Mouse (Mus musculus): ENCODE measurements around the gene Fam234b. TPM values are rescaled to one million over a fixed set of nuclear protein-coding genes. Genes with fewer than 3 reads are reported as not detected.

The Fam234b gene
- polyA plus RNA-seq, 1 experiment from 2014 or later = 42.4 TPM

DNA sequence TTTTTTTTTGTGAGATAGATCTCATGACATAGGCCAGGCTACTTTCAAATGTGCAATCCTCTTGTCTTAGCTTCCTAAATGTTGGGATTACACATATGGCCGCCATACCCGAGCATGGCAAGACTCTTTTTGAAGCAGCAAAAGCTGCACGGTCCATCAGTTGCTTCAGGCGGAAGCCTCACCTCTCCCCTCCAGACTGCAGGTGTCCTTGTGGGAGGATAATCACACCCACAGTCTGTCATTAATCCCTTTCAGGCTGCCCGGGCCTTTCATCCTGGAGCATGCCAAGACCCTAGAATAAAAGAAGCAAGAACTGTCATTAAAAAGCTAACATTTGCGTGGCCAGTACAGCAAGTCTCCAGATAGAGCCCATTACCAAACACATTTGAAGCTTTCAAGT is 71.8 kb downstream of the Fam234b start:
- Histone ChIP-seq H3K4me1 (replicated peaks; ENCODE audit: control insufficient read depth, insufficient read depth, low read length) (no peaks in the 10 kb centered on the region), H3K9ac (ENCODE audit: low read length) (no peak overlapping the region), H3K4me2 (ENCODE audit: low read length) (no peak overlapping the region), H3K36me3 (ENCODE audit: control insufficient read depth, insufficient read depth, low read length) (no peaks in the 10 kb centered on the region), H3K9me3 (ENCODE audit: control insufficient read depth, low read length) (no peaks in the 10 kb centered on the region), H3K27me3 (replicated peaks; ENCODE audit: control insufficient read depth, insufficient read depth, low read length) (no peaks in the 10 kb centered on the region), H3K4me3 (ENCODE audit: low read depth, low read length) (no peak overlapping the region), H3K27ac (ENCODE audit: low read depth) (no peak overlapping the region)
- DNase-seq (ENCODE audit: low spot score) = no peak
- ATAC-seq (replicated peaks; ENCODE audit: low FRiP score, low TSS enrichment, low read depth) = no peak
- WGBS = 55% methylated on average over 6 of the region's 6 CpGs

DNA sequence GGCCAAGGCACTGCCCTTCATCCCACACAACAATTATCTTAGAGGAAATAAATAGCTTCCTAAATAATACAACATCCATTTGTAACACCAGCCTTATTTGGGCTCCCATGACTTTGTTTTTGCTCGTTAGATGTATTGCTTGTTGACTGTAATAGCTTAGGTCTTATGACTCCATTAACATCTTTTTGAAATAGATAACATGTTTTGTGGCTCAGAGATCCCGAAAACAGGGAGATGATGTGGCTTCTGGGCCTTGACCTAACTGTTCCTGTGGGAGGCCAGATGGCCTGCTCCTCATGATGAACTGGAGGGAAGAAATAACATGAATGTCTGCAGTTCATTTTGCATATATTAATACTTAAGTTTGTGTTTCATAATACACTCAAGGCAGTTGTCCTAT is 74.0 kb downstream of the Fam234b start:
- Histone ChIP-seq H3K4me1 (replicated peaks; ENCODE audit: control insufficient read depth, insufficient read depth, low read length) (no peaks in the 10 kb centered on the region), H3K9ac (ENCODE audit: low read length) (no peak overlapping the region), H3K27me3 (replicated peaks; ENCODE audit: control insufficient read depth, insufficient read depth, low read length) (no peaks in the 10 kb centered on the region), H3K36me3 (ENCODE audit: control insufficient read depth, insufficient read depth, low read length) (no peaks in the 10 kb centered on the region), H3K27ac (ENCODE audit: low read depth) (no peak overlapping the region), H3K4me3 (ENCODE audit: low read depth, low read length) (no peak overlapping the region), H3K9me3 (ENCODE audit: control insufficient read depth, low read length) (no peaks in the 10 kb centered on the region), H3K4me2 (ENCODE audit: low read length) (no peak overlapping the region)
- no peak for ATAC-seq (replicated peaks; ENCODE audit: low FRiP score, low TSS enrichment, low read depth)
- no peak for DNase-seq (ENCODE audit: low spot score)
- 78% methylated on average over 2 of the region's 2 CpGs for WGBS

DNA sequence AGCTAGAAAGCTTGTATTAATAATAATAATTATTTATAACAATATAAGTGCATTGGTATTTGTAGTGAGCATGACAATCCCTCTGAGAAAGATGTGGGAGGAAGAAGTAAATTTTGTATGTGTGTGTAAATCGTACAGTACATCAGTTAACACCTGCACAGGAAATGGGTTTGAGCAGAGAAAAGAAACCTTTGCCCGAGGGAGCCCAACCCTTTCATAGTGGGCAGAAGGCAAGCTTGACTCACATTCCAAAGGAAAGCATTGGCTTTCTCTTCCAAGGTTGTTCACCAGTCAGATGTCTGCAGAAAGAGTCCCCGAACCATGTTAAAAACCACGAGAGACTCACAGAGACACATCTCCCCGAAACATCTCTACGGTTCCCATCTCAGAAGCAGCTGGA is 75.3 kb downstream of the Fam234b start:
- no peak overlapping the region for H3K4me3 ChIP-seq (ENCODE audit: low read depth, low read length)

DNA sequence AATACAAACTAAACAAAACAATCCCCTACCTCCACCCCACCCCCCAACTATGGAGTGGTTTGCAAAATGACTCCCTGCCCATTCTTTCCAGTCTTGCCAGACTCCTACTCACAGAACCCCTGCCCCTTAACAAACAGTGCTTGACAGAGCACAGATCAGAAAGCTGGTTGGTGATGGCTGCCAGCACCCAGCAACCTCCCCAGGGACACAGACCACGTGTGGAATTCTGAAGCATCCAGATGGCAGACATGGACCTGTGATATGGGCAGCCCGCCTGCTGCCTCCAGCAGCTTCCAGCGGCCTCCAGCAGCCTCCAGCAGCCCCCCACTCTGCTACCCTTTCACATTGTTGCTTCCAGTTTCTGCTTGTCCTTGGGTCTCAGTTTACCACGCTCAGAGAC is 77.5 kb downstream of the Fam234b start:
- Histone ChIP-seq H3K36me3 (ENCODE audit: control insufficient read depth, insufficient read depth, low read length) (no peaks in the 10 kb centered on the region), H3K4me2 (ENCODE audit: low read length) (no peak overlapping the region), H3K27ac (ENCODE audit: low read depth) (no peak overlapping the region), H3K4me3 (ENCODE audit: low read depth, low read length) (no peak overlapping the region), H3K4me1 (replicated peaks; ENCODE audit: control insufficient read depth, insufficient read depth, low read length) (no peaks in the 10 kb centered on the region), H3K9me3 (ENCODE audit: control insufficient read depth, low read length) (no peaks in the 10 kb centered on the region), H3K9ac (ENCODE audit: low read length) (no peak overlapping the region), H3K27me3 (replicated peaks; ENCODE audit: control insufficient read depth, insufficient read depth, low read length) (no peaks in the 10 kb centered on the region)
- DNase-seq (ENCODE audit: low spot score) (no peak), ATAC-seq (replicated peaks; ENCODE audit: low FRiP score, low TSS enrichment, low read depth) (no peak)
- 53% methylated on average over 4 of the region's 4 CpGs for WGBS

More for the DNA sequence above, 75.3 kb downstream of the Fam234b start:
- ATAC-seq (replicated peaks; ENCODE audit: low FRiP score, low TSS enrichment, low read depth) (no peak), DNase-seq (ENCODE audit: low spot score) (no peak)
- Histone ChIP-seq H3K9me3 (ENCODE audit: control insufficient read depth, low read length) (no peaks in the 10 kb centered on the region), H3K4me2 (ENCODE audit: low read length) (no peak overlapping the region), H3K27ac (ENCODE audit: low read depth) (no peak overlapping the region), H3K27me3 (replicated peaks; ENCODE audit: control insufficient read depth, insufficient read depth, low read length) (no peaks in the 10 kb centered on the region), H3K4me1 (replicated peaks; ENCODE audit: control insufficient read depth, insufficient read depth, low read length) (no peaks in the 10 kb centered on the region), H3K36me3 (ENCODE audit: control insufficient read depth, insufficient read depth, low read length) (no peaks in the 10 kb centered on the region), H3K9ac (ENCODE audit: low read length) (no peak overlapping the region)
- WGBS = 80% methylated on average over 6 of the region's 6 CpGs

DNA sequence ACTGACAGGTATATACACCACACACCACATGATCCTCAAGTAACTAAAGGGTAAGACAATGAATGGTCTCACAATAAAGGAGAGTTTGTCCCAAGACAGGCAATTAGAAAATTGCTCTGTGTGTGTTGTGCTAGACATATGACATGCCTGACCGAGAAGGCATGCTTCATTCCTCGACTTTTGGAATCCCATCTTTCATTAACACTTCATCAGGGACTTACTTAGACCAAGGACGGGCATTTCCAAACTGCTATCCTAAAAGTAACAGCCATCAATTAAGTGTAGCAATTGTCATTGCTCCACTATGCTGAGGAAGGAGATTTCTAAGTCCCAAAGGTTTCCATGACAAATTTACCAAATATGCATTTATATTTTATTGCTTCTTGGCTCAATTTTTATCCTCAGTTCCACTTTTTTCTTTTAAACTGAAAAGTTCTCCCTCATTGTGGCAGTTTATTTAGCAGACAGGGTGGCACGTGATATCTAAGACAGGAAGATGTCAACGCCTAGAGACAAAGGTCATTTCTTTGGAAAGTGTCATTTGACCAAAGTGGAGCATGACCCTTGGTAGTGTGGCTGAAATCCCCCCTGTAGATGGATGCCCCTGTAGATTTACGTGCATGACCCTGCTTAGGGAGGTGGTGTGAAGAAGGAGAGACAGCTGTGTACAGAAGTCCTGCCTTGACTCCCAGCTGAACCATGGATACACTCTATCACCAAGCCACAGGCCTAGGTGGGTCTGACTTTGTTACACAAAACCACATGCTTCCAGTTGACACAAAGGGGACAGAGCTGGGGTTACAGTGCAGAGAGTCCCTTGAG is 78.9 kb downstream of the Fam234b start:
- Histone ChIP-seq H3K27ac (ENCODE audit: low read depth) (no peak overlapping the region), H3K9me3 (ENCODE audit: control insufficient read depth, low read length) (no peaks in the 10 kb centered on the region), H3K27me3 (replicated peaks; ENCODE audit: control insufficient read depth, insufficient read depth, low read length) (no peaks in the 10 kb centered on the region), H3K4me1 (replicated peaks; ENCODE audit: control insufficient read depth, insufficient read depth, low read length) (no peaks in the 10 kb centered on the region), H3K36me3 (ENCODE audit: control insufficient read depth, insufficient read depth, low read length) (no peaks in the 10 kb centered on the region), H3K9ac (ENCODE audit: low read length) (no peak overlapping the region), H3K4me3 (ENCODE audit: low read depth, low read length) (no peak overlapping the region), H3K4me2 (ENCODE audit: low read length) (no peak overlapping the region)
- no peak; the same call in 1 of the 2 replicates for ATAC-seq (replicated peaks; ENCODE audit: low FRiP score, low TSS enrichment, low read depth)
- 71% methylated on average over 6 of the region's 6 CpGs for WGBS
- no peak for DNase-seq (ENCODE audit: low spot score)

DNA sequence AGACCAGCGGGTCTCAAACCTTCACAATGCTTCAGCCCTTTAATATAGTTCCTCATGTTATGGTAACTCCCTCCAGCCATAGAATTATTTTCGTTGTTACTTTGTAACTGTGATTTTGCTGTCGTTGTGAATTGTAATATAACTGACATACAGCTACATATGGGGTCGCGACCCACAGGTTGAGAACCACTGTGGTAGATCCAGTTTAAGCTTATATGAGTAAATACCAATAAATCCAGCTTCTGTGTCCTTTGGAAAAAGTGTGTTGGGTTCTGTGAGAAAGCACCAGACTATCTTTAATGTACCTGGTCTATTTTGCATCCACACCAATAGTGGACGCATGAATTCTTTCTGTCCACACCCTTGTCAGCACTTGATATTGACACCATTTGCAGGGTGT is 80.5 kb downstream of the Fam234b start:
- H3K9me3 ChIP-seq (ENCODE audit: control insufficient read depth, low read length) = no peaks in the 10 kb centered on the region
- H3K27me3 ChIP-seq (replicated peaks; ENCODE audit: control insufficient read depth, insufficient read depth, low read length) = no peaks in the 10 kb centered on the region
- H3K4me1 ChIP-seq (replicated peaks; ENCODE audit: control insufficient read depth, insufficient read depth, low read length) = no peaks in the 10 kb centered on the region
- 79% methylated on average over 6 of the region's 6 CpGs for WGBS
- H3K4me3 ChIP-seq (ENCODE audit: low read depth, low read length) = no peak overlapping the region
- no peak for DNase-seq (ENCODE audit: low spot score)
- no peak for ATAC-seq (replicated peaks; ENCODE audit: low FRiP score, low TSS enrichment, low read depth)
- H3K9ac ChIP-seq (ENCODE audit: low read length) = no peak overlapping the region
- no peak overlapping the region for H3K27ac ChIP-seq (ENCODE audit: low read depth)
- no peaks in the 10 kb centered on the region for H3K36me3 ChIP-seq (ENCODE audit: control insufficient read depth, insufficient read depth, low read length)
- H3K4me2 ChIP-seq (ENCODE audit: low read length) = no peak overlapping the region

DNA sequence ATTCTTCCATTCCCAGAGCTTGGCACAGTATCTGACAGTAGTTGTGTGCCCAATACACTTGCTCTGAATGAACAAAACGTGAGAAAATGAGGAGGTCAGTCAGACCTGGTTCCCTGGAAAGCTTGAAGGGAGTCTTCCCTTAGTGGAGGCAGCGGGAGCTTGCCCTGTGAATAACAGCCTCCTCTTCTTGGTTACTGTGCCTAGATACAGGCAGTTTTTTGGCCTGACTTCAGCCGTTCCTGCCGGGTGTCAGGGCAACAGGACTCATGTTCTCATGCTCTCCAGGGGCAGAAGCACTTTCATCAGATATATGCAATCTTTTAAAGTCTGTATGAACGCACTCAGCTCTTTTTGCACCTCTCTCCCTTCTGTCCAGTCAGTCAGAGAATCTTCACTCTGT is 81.5 kb downstream of the Fam234b start:
- WGBS = 46% methylated on average over 5 of the region's 5 CpGs
- DNase-seq (ENCODE audit: low spot score) = no peak
- Histone ChIP-seq H3K27me3 (replicated peaks; ENCODE audit: control insufficient read depth, insufficient read depth, low read length) (no peaks in the 10 kb centered on the region), H3K4me2 (ENCODE audit: low read length) (no peak overlapping the region), H3K4me3 (ENCODE audit: low read depth, low read length) (no peak overlapping the region), H3K9me3 (ENCODE audit: control insufficient read depth, low read length) (no peaks in the 10 kb centered on the region), H3K36me3 (ENCODE audit: control insufficient read depth, insufficient read depth, low read length) (no peaks in the 10 kb centered on the region), H3K9ac (ENCODE audit: low read length) (no peak overlapping the region), H3K27ac (ENCODE audit: low read depth) (no peak overlapping the region), H3K4me1 (replicated peaks; ENCODE audit: control insufficient read depth, insufficient read depth, low read length) (no peaks in the 10 kb centered on the region)
- ATAC-seq (replicated peaks; ENCODE audit: low FRiP score, low TSS enrichment, low read depth) = no peak

DNA sequence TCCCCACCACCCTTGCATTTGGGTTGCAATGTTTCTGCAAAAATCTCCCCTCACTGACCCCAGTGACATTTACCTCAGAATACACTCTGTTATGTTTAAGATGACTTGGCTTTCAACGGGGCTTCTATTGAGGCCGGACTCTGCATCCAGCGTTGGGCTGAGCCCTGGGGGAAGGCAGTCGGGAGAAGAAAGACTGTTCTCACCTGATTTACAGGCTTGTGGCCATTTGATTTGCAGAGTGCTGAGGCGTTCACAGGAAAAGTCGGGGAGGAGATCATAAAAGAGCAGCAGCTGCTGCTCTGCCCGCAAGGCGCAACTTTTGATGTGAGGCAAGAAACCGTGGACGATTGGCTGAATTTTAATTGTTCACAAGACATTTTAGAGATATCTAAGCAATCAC is 82.1 kb downstream of the Fam234b start:
- no peaks in the 10 kb centered on the region for H3K9me3 ChIP-seq (ENCODE audit: control insufficient read depth, low read length)
- WGBS = 21% methylated on average over 10 of the region's 10 CpGs
- H3K9ac ChIP-seq (ENCODE audit: low read length) = no peak overlapping the region
- H3K4me3 ChIP-seq (ENCODE audit: low read depth, low read length) = no peak overlapping the region
- no peaks in the 10 kb centered on the region for H3K4me1 ChIP-seq (replicated peaks; ENCODE audit: control insufficient read depth, insufficient read depth, low read length)
- no peaks in the 10 kb centered on the region for H3K36me3 ChIP-seq (ENCODE audit: control insufficient read depth, insufficient read depth, low read length)
- no peak overlapping the region for H3K27ac ChIP-seq (ENCODE audit: low read depth)
- H3K27me3 ChIP-seq (replicated peaks; ENCODE audit: control insufficient read depth, insufficient read depth, low read length) = no peaks in the 10 kb centered on the region
- ATAC-seq (replicated peaks; ENCODE audit: low FRiP score, low TSS enrichment, low read depth) (no peak), DNase-seq (ENCODE audit: low spot score) (no peak)
- H3K4me2 ChIP-seq (ENCODE audit: low read length) = no peak overlapping the region

DNA sequence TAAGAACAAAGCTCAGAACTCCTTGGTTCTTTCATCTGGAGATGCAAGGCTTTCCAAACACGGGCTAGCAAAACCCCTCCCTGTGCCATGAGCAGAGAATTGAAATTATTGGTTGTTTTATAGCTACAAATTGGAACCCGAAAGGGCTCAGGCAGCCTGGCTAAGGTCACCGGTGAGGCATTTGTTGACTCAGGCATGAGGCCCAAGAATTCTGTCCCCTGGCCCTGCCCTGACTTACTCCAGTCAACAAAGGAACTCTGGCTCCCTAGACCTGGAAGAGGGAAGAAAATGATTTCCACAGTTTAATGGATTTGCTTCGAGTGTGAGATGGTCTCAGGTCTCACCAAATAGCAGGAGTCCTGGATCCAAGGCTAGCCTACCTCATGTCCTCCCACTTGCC is 94.6 kb downstream of the Fam234b start:
- no peak overlapping the region for H3K9ac ChIP-seq (ENCODE audit: low read length)
- no peak overlapping the region for H3K27ac ChIP-seq (ENCODE audit: low read depth)
- no peaks in the 10 kb centered on the region for H3K27me3 ChIP-seq (replicated peaks; ENCODE audit: control insufficient read depth, insufficient read depth, low read length)
- no peaks in the 10 kb centered on the region for H3K4me1 ChIP-seq (replicated peaks; ENCODE audit: control insufficient read depth, insufficient read depth, low read length)
- DNase-seq (ENCODE audit: low spot score) = no peak
- WGBS = 57% methylated on average over 4 of the region's 4 CpGs
- no peak overlapping the region for H3K4me3 ChIP-seq (ENCODE audit: low read depth, low read length)
- H3K36me3 ChIP-seq (ENCODE audit: control insufficient read depth, insufficient read depth, low read length) = no peaks in the 10 kb centered on the region
- H3K9me3 ChIP-seq (ENCODE audit: control insufficient read depth, low read length) = no peaks in the 10 kb centered on the region
- no peak for ATAC-seq (replicated peaks; ENCODE audit: low FRiP score, low TSS enrichment, low read depth)
- no peak overlapping the region for H3K4me2 ChIP-seq (ENCODE audit: low read length)
